Mouse (Mus musculus) embryonic stem cell, embryonic (primary cell): Measurements from ENCODE around the gene 4930404N11Rik.

Experiments used
- CTCF ChIA-PET, 4 experiments: fragments of 300-600 bp in 2 of 4; fragments of 350-600 bp in 2 of 4; sonication (Branson Sonifier 250); formaldehyde crosslinking; loops; one replicate each; lab custom pipeline; 2022; ENCODE audit warnings: inconsistent platforms in 2 of 4; lab: Charles Lee
- POLR2A ChIA-PET, 4 experiments: fragments of 300-600 bp in 2 of 4; fragments of 350-600 bp in 2 of 4; sonication (Branson Sonifier 250); formaldehyde crosslinking; loops; one replicate each; lab custom pipeline; 2022; ENCODE audit warnings: antibody characterized with exemption in 4 of 4, inconsistent platforms in 1 of 4; lab: Charles Lee

4930404N11Rik gene

DNA sequence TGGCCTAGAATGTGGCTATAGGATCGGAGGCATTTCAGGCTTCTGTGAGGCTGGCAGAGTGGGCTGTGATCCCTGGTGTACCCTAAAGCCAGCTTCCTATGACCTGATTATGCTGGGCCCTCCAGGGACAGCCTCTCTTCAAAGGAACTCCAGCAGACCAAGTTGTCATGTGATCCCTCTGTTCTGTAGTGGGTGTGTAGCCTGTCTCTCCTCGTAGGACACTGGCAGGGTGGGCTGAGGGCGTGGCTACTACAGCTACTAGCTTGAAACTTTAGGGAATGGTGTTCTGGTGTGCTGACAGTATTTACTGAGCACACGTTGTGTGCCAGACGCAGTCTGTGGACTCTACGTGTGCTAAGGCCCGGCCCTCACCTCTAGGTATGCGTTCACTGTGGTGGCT, 4.9 kb downstream of the 4930404N11Rik start:
- ChIA-PET POLR2A (interaction anchor here in 3 of 4 experiments (0.6 to 5.5 kb wide), 24 partner anchors 9 to 1193 kb away, joined by 3 to 35 read pairs (median 4); partner anchors contain the start of genes Dohh (in 2 of the 3), Fzr1 (in 2 of the 3), Gm48551 (in 2 of the 3) and Pip5k1c (in 2 of the 3)), CTCF (interaction anchor here in 2 of 4 experiments (0.7 to 2.2 kb wide), 10 partner anchors 10 to 71 kb away, joined by 3 to 13 read pairs (median 4); partner anchors contain the start of genes Fzr1 (in 2 of the 2), Hmg20b (in 2 of the 2), Gipc3 (in 1 of the 2) and Pip5k1c (in 1 of the 2))

DNA sequence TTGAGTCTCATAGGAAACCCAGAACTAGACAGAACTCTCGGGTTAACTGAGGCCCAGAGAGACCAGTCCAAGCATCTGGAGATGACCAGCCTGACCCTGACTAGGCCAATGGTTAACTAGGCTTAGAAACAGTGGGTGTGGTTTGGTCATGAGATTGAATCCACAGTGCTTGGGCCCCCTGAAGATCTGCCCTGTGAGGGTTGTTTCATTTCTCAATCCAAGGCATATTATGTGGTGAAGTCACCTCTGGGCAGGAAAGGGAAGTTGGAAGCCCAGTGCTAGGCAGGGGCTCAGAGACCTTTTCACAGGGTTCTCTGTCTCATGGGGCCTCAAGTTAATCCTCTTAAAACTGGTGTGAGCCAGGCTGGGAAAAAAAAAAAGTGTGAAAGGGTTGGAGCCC, 6.8 kb downstream of the 4930404N11Rik start:
- ChIA-PET POLR2A (interaction anchor here in 2 of 4 experiments (0.5 to 5.1 kb wide), 5 partner anchors 13 to 1655 kb away, joined by 3 to 31 read pairs (median 3); partner anchors contain the start of genes Cactin (in 1 of the 2) and Fzr1 (in 1 of the 2)), CTCF (interaction anchor here in 2 of 4 experiments (0.6 to 1.3 kb wide), 4 partner anchors 12 to 373 kb away, joined by 3 to 5 read pairs (median 3); partner anchors contain the start of gene Pip5k1c (in 1 of the 2))

DNA sequence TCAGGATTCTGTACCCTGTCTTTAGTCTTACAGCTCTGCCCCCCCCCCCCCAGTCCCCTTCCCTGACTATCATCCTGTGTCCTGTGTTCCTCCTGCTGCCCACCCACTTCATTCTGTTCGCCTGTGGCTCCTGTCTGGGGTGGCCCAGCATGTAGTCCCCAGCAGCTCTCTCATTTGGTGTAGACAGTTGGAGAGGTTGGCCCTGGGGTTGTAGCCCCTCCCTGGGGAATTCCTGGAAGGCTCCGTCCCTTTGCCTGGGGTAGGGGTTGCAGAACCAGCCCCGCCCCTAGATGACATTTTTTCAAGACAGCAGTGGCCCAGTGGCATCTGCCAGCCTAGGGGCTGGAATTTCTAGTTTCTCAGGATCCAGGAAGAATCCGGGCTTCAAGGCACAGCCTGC, 7.4 kb downstream of the 4930404N11Rik start:
- CTCF ChIA-PET, result interaction anchor here in 2 of 4 experiments (0.7 to 1.3 kb wide), 3 partner anchors 12 to 166 kb away, joined by 3 to 5 read pairs (median 3); partner anchors contain the start of gene Pip5k1c (in 1 of the 2)
- POLR2A ChIA-PET, result interaction anchor here in 2 of 4 experiments (0.6 to 5.1 kb wide), 7 partner anchors 8 to 41 kb away, joined by 3 to 31 read pairs (median 5); partner anchors contain the start of genes Fzr1 (in 2 of the 2), 4930404N11Rik (in 1 of the 2) and Cactin (in 1 of the 2)

DNA sequence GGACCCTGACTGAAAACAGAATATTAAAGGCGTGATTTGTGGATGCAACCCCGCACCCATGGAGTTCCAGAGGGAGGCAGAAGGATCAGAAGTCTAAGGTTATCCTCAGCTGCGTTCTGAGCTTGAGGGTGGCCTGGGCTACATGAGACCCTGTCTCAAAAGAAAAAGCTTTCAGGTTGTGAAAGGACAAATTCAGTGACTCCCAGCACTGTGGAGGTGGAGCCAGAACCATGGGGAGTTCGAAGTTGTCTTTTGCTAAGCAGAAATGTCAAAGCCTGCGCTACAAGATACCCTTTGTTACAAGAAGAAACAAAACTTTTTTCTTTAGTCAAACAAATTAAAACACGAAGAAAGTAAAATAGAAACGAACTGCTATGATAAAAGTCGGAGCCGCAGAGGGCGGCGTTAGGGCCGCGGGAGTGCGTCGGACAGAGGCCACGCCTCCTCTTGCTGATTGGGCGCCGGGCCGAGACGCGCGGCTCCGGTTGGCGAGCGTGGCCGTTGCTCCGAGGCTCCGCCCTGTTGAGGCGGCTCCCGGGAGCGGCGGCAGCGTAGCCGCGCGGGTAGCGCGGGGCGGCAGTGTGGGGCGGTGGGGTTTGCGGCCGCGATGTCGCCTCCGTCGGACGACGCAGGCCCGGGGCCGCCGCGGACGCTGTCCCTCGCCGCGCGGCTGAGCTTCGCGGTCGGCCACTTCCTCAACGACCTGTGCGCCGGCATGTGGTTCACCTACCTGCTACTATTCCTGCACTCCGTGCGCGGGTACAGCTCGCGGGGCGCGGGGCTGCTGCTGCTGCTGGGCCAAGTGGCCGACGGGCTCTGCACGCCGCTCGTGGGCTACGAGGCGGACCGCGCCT, 8.4 kb downstream of the 4930404N11Rik start, which contains the start of gene Mfsd12:
Gene Mfsd12 (plus strand): TSS at position 501 of the 854 bp plus-strand sequence.
- CTCF ChIA-PET, result interaction anchor here in 3 of 4 experiments (0.5 to 1.2 kb wide), 8 partner anchors 9 to 1861 kb away, joined by 3 to 5 read pairs (median 3); no protein-coding TSS in a partner anchor
- POLR2A ChIA-PET, result interaction anchor here in 3 of 4 experiments (0.8 to 2.2 kb wide), 13 partner anchors 8 to 427 kb away, joined by 3 to 11 read pairs (median 5); partner anchors contain the start of genes 4930404N11Rik (in 2 of the 3), Cactin (in 1 of the 3), Fzr1 (in 1 of the 3) and Gadd45b (in 1 of the 3)

DNA sequence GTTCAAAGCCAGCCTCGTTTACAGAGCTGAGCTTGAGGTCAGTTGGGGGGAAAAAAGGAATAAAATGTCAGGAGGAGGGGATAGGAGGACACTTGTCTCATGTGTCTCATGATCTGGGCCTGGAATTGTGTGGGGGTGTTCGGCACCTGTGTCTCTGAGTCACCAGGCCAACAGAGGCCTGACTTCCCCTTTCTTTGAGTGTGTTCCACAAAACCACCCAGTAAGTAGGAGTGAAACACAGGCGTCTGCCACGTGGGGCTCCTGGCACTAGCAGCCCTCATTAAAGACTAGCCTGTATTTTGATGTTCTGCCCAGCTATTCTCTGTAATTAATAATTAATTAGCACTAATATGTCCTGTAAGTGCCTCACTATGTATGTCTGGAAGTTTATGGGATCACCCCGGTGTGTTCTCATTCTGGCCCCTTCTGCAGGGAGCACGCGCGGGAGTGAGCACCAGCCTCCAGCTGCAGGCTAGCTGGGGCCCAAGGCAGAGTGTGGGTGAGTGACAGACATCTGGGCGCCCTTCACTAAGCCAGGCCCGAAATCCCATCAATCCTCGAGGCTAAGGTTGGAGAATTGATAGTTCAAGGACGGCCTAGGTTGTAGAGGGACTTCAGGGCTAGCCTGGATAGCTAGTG, 9.1 kb downstream of the 4930404N11Rik start:
- ChIA-PET CTCF (interaction anchor here in 3 of 4 experiments (0.6 to 1.2 kb wide), 7 partner anchors 10 to 1862 kb away, joined by 3 to 5 read pairs (median 3); no protein-coding TSS in a partner anchor), POLR2A (interaction anchor here in 3 of 4 experiments (0.6 to 2.2 kb wide), 14 partner anchors 9 to 427 kb away, joined by 3 to 11 read pairs (median 4); partner anchors contain the start of genes 4930404N11Rik (in 2 of the 3), Cactin (in 1 of the 3), Fzr1 (in 1 of the 3) and Gadd45b (in 1 of the 3))

DNA sequence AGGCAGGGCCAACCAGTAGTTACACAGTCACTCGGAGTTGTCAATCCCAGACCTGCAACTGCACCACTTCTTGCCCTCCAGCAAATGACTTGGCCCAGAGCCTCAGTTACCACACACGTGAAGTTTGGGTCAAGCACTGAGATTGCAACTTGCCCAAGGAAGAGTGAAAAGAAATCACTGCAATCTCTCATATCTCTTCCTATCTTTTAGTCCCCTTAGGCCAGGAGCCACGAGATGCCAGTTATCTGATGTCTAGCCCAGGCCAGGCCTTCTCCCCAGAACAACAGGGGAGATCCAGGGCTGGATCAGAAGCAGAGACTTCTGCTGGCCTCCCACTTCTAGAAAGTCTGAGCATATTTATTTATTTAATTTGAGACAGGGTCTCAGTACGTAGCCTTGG, 10.1 kb downstream of the 4930404N11Rik start:
- ChIA-PET CTCF (interaction anchor here in 3 of 4 experiments (1.0 to 1.6 kb wide), 5 partner anchors 9 to 95 kb away, joined by 3 to 9 read pairs (median 5); partner anchors contain the start of gene Pip5k1c (in 2 of the 3)), POLR2A (interaction anchor here (0.6 to 4.0 kb wide), 32 partner anchors 9 to 423 kb away, joined by 3 to 17 read pairs (median 5); partner anchors contain the start of genes 4930404N11Rik (in 4 of the 4), Cactin (in 2 of the 4), Fzr1 (in 2 of the 4) and Apba3 (in 1 of the 4))

DNA sequence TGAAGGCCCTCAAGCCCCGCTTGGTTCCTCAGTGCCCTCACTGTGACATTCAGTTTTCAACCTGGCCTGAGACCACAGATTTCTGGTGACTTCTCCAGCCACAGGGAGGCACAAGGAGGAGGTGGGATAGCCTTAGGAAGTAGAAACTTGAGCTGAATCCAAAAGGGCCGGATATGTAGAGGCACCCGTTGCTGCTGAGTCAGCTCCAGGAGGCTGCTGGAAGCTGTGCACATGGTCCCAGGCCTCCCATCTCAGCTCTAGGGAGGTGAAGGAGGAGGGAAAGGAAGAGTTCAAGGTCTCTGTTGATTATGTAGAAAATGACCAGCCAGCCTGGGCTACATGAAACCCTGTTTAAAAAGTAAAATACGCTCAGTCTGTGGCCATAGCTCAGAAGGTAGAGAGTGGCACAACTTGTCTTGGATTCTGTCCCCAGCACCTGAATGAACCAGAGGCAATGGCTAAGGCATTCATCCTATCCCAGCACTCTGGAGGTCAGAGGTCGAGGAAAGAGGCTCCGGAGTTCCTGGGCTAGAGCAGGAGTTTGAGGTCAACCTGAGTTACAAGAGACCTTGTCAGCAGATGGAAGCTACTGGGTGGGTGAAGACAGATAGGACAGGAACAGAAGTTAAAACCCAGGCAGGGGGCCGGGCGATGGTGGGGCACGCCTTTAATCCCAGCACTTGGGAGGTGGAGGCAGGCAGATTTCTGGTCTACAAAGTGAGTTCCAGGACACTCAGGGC, 10.7 kb downstream of the 4930404N11Rik start:
- ChIA-PET POLR2A (interaction anchor here (0.5 to 4.0 kb wide), 57 partner anchors 8 to 752 kb away, joined by 3 to 17 read pairs (median 4); partner anchors contain the start of genes 4930404N11Rik (in 4 of the 4), Apba3 (in 2 of the 4), Cactin (in 2 of the 4) and Dohh (in 2 of the 4)), CTCF (interaction anchor here (0.6 to 1.6 kb wide), 17 partner anchors 9 to 1213 kb away, joined by 3 to 10 read pairs (median 3); partner anchors contain the start of genes Pip5k1c (in 2 of the 4) and Gipc3 (in 1 of the 4))

DNA sequence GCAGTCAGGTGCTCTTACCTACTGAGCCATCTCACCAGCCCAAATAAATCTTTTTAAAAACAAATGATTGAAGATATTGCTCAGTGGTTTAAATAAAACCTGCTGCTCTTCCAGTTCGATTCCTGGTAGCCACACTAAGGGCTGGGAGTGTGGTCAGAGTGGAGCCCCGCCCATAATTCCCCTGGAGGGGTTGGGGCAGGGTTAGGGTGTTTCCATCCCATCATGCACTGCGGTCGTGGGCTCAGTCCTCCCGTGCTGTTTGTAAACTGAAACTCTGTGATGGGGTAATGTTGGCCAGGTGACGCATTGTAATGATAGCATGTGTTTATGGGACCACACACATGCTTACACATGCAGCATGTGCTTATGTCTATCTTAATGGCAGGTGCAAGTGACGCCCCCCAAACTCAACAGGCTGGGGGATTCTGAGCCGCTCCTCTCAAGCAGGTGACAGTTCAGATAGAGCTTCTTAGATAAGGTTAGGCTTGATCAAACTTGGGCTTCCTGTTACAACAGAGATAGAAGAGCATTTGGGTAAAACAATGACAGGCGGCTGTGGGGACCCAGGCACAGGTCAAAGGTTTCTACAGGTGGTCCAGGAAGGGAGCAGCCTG, 13.8 kb downstream of the 4930404N11Rik start:
- ChIA-PET POLR2A (interaction anchor here in 3 of 4 experiments (0.6 to 4.0 kb wide), 16 partner anchors 10 to 954 kb away, joined by 3 to 17 read pairs (median 4); partner anchors contain the start of genes Cactin (in 2 of the 3), Pip5k1c (in 2 of the 3), 4930404N11Rik (in 1 of the 3) and Fzr1 (in 1 of the 3)), CTCF (interaction anchor here in 3 of 4 experiments (0.8 to 2.4 kb wide), 11 partner anchors 9 to 63 kb away, joined by 3 to 25 read pairs (median 6); partner anchors contain the start of genes Pip5k1c (in 2 of the 3), Cactin (in 1 of the 3), Gipc3 (in 1 of the 3) and Tjp3 (in 1 of the 3))

DNA sequence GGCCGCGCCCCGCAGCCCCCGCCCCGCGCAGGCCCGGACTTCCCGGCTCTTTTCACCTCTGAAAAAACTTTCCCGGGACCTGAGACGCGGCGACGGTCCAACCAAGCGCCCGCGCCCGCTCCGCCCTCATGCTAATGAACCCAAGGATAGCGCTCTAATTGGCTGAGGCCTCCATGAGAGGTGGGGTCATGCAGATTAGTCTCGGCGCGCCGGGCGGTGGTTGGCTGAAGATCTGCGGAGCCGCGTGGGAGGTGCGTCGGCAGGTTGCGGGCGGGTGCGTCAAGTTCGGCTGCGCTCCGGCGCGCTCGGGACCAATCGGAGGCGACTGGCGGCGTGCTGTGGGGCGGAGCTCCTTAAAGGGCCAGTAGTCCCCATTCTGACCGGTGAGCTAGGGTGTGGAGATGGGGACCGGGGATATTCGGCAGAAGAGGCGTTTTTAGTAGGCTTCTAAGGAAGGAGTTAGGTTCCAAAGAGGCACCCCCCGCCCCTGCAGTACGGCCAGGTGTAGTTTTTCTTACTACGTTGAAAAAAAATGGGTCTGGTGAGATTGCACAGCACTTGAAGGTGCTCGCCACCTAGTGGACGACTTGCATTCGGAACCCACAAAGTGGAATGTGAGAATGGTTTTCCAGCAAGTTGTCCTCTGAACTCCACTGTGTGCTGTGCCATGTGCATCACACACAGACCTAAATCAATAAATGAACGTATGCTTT, 15.1 kb downstream of the 4930404N11Rik start, which contains the start of gene Hmg20b:
Gene Hmg20b (minus strand): TSS at position 130 of the 713 bp plus-strand sequence.
- POLR2A ChIA-PET, result interaction anchor here in 3 of 4 experiments (0.5 to 2.1 kb wide), 29 partner anchors 10 to 479 kb away, joined by 3 to 15 read pairs (median 4); partner anchors contain the start of genes Cactin (in 2 of the 3), Fzr1 (in 2 of the 3), Pip5k1c (in 2 of the 3) and 4930404N11Rik (in 1 of the 3)

DNA sequence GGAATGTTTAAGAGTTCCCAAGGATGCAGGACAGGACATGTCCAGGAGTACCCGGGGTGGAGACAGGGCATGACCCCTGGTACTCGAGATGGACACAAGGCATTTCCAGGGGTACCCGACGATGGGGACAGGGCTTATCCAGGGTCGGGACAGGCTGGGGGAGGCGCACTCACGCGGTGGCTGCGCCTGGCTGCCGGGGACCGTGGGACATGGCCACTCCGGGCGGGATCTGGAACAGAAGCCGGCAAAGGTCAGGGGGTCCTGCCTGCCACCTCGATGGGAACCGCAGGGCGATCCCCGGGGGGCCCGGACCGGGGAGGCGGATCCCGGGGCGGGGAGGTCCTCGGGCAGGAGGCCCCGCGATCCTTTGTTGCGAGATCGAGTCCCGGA, 15.7 kb downstream of the 4930404N11Rik start:
- ChIA-PET POLR2A (interaction anchor here in 3 of 4 experiments (0.5 to 1.7 kb wide), 27 partner anchors 9 to 479 kb away, joined by 3 to 15 read pairs (median 4); partner anchors contain the start of genes Cactin (in 2 of the 3), Fzr1 (in 2 of the 3), Pip5k1c (in 2 of the 3) and 4930404N11Rik (in 1 of the 3)), CTCF (interaction anchor here (0.5 to 2.4 kb wide), 44 partner anchors 10 to 388 kb away, joined by 3 to 29 read pairs (median 5); partner anchors contain the start of genes Pip5k1c (in 4 of the 4), Cactin (in 2 of the 4), Tjp3 (in 2 of the 4) and Fzr1 (in 1 of the 4))

More for the DNA sequence above, 15.1 kb downstream of the 4930404N11Rik start, which contains the start of gene Hmg20b:
- CTCF ChIA-PET, result interaction anchor here (0.5 to 2.4 kb wide), 47 partner anchors 10 to 389 kb away, joined by 3 to 29 read pairs (median 5); partner anchors contain the start of genes Pip5k1c (in 4 of the 4), Cactin (in 2 of the 4), Tjp3 (in 2 of the 4) and Fzr1 (in 1 of the 4)

DNA sequence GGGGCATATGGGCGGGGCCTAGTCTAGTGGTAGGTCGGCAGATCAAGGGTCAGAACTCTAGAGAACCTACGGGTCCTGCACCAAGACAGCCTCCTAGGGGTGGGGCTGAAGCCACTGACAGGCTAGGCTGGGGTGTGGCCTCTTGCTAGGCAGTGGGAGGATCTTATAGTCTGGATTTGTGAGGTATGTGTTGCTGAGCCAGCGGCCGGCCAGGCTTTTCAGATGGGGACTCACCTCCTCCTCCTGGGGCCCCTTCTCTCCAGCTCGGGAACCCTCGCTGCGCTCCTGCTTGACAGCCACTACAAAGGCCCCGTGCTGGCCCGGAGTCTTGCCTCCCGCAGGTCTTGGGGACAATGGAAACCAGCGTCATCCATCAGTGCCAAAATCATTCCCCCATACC, 16.5 kb downstream of the 4930404N11Rik start:
- ChIA-PET CTCF (no interaction called here), POLR2A (interaction anchor here in 1 of 4 experiments (1.3 kb wide), 1 partner anchor 177 kb away, joined by 3 read pairs; no protein-coding TSS in a partner anchor)

DNA sequence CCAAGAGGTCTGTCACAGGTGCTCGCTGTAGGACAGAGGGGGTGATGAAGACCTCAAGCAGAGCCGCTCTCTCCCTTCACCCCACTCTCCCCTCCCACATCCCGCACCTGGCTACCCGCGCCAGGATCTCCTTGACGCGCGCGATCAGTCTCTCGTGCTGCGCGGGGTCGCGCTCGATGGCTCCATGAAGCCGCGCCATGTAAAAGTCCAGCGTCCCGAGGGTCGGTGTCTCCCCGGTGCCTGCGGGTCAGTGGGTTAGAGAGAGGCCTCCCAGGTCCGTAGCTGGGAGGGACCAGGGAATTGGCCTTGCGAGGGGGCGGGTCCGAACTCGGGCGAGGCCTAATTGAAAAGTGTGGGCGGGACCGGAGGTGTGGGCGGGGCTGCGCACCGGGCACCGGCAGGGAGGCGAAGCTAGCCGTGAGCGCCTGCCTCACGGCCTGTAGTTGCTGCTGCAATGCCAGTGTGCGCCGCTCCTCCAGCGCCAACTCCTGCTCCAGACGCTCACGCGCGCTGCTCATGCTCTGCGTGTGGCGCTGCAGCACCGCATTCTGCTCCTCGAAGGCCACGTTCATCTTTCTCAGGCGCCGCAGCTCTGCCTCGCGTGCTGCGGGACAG, 19.1 kb downstream of the 4930404N11Rik start:
- ChIA-PET POLR2A (interaction anchor here (0.5 to 2.5 kb wide), 58 partner anchors 8 to 795 kb away, joined by 3 to 15 read pairs (median 4); partner anchors contain the start of genes Cactin (in 3 of the 4), Fzr1 (in 3 of the 4), Pip5k1c (in 3 of the 4) and Dohh (in 1 of the 4)), CTCF (interaction anchor here (0.5 to 2.2 kb wide), 27 partner anchors 8 to 923 kb away, joined by 3 to 29 read pairs (median 4); partner anchors contain the start of genes Pip5k1c (in 2 of the 4), Abhd17a (in 1 of the 4), Cactin (in 1 of the 4) and Fzr1 (in 1 of the 4))

DNA sequence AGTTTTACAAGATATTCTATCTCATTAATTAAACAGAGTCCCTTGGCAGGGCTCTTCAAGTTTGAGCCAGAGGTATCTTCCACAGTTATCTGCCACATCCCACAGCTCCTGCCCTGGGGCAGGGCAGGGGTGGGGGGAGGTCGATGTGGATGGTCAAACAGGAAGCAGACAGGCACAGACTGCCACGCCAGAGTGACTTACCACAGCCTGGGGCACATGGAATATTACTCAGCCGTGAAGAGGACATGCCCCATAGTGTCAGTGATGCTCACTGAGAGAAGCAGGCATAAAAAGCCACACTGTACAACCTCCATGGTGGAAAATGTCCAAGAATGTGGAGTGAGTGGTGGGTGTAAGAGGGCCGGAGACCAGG, 20.5 kb downstream of the 4930404N11Rik start:
- POLR2A ChIA-PET, result no interaction called here
- CTCF ChIA-PET, result no interaction called here
